Mouse (Mus musculus) urinary bladder, adult 18-20 months (tissue): ENCODE measurements at regions not wholly inside any gene's neighbourhood (a gene's known extent, or its start where the extent isn't known, plus 50 kb on each side); places are given as distances from the start of the nearest gene placed in this dataset.

ENCODE experiments used
- DNase-seq, 2 experiments: peaks; one replicate each; pipeline ENCODE4 v3.0.0; 2022; ENCODE audit warnings: low spot score in 2 of 2, mixed read lengths in 2 of 2

- DNase-seq, result peak in 1 of 2 experiments; percentile 2
Observed at GRCm38 (mm10) chrX:21828975-21829374, 84.1 kb upstream of the Gm28269 start.

- DNase-seq, result no peak
Observed at GRCm38 (mm10) chrX:21809212-21809611, 64.3 kb upstream of the Gm28269 start.

GRCm38 (mm10) chrX:21801834-21802233, 56.9 kb upstream of the Gm28269 start:
- no peak for DNase-seq
